Mouse (Mus musculus) gastrocnemius, adult 2 months (tissue): Measurements from ENCODE around the gene Syngr3. TPM values are rescaled to one million over a fixed set of nuclear protein-coding genes. Genes with fewer than 3 reads are reported as not detected.

ENCODE experiments used
- DNase-seq: peaks from one replicate; pipeline ENCODE4 v3.0.0; 2022
- H3K27ac ChIP-seq: fragments of 200-600 bp; 2 replicates; pipeline ENCODE4 v1.8.1; 2022; ENCODE audit warnings: mild to moderate bottlenecking
- H3K4me3 ChIP-seq: fragments of 200-600 bp; 2 replicates; pipeline ENCODE4 v1.8.1; 2022; ENCODE audit warnings: mild to moderate bottlenecking, moderate library complexity
- CTCF ChIP-seq: fragments of 200-600 bp; IDR thresholded peaks from 2 replicates; pipeline ENCODE4 v1.8.1; 2022; ENCODE audit warnings: antibody characterized with exemption, mild to moderate bottlenecking, moderate library complexity
- intact Hi-C: fragments of 180-260 bp; cut with DNase I; formaldehyde crosslinking; loops from one replicate; pipeline ENCODE4 v1.15.1; 2025
- total RNA-seq, 2 experiments: library from RNA; stranded (reverse); gene quantifications; 2 replicates each; pipeline ENCODE4 v1.2.3; 2021

The Syngr3 gene
- total RNA-seq, 2 experiments from 2014 or later: not detected

GRCm38 (mm10) chr17:24644875-24645721, 44.7 kb downstream of the Syngr3 start:
- no peak for TF ChIP-seq CTCF
- intact Hi-C loops: no loop called here
- peak overlapping the region; percentile 83 for H3K4me3 ChIP-seq
- DNase-seq: peak; percentile 69
- peak overlapping the region; percentile 94 for H3K27ac ChIP-seq

DNA sequence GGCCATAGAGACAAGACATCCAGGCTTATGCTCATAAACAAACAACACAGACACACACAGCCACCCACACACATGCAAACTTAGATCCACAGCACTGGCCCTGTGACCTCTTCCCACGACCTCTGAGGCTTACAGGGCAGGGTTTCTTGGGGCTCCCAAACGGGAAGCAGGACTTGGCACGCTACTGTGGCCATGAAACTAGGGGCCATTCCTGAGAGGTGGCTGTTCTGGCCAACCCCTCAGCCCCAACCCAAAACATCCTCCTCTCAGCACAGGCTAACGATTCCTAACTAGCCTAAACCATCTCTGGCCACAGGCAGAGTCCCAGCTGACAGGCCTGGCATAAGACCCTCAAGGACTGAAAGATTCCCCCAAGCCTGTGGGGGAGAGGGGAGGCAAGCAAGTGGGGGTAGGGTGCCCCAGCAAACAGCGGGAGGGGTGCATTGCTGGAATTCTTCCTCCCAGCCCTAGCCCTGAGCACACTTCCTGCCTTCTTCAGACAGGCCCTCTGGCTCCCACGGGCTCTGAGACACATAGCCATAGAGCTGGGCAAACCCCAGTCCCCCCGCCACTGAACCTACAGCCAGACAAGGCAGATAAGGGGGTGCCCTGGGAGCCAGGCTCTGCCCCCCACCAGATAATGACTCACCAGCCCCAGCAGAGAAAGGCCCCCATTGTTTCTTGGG, 45.6 kb downstream of the Syngr3 start:
- TF ChIP-seq CTCF: no peak
- Histone ChIP-seq H3K27ac (peak overlapping the region; percentile 94), H3K4me3 (peak overlapping the region; percentile 83)
- no peak for DNase-seq
- intact Hi-C loops: no loop called here

DNA sequence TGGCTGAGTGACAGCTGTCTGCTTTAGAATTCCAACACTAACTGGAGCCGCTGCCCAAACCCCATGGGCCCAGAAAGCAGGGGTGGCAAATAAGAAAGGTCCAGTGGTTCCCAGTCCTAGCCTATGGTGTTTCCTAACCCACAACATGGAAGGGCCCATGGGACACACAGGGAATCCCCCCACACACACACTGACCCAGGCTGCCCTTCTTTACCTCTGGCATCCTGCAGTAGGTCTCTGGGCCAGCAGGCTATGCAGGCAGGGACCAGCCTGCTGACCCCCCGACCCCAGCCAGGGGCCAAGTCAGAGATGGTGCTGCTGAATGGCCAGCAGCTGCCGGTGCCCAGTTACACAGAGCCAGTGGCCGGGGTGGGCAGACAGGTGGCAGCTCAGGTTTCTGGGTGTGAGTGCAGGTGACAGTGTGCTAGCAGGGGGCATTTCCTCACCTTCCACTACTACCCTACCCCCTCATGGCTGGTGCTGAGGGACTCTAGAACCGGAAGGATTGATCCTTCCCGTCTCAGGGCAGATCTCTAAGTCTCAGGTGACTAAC, 46.9 kb downstream of the Syngr3 start:
- peak overlapping the region; percentile 94 for H3K27ac ChIP-seq
- TF ChIP-seq CTCF: no peak
- DNase-seq: no peak
- H3K4me3 ChIP-seq: peak overlapping the region; percentile 83
- intact Hi-C loops: no loop called here

GRCm38 (mm10) chr17:24641944-24642343, 47.8 kb downstream of the Syngr3 start:
- intact Hi-C loops: no loop called here
- no peak for DNase-seq
- no peak for TF ChIP-seq CTCF
- peak overlapping the region; percentile 83 for H3K4me3 ChIP-seq
- peak overlapping the region; percentile 94 for H3K27ac ChIP-seq

- intact Hi-C loops: no loop called here
- peak overlapping the region; percentile 67 for H3K27ac ChIP-seq
Measured at GRCm38 (mm10) chr17:24640581-24640980, 49.2 kb downstream of the Syngr3 start.

DNA sequence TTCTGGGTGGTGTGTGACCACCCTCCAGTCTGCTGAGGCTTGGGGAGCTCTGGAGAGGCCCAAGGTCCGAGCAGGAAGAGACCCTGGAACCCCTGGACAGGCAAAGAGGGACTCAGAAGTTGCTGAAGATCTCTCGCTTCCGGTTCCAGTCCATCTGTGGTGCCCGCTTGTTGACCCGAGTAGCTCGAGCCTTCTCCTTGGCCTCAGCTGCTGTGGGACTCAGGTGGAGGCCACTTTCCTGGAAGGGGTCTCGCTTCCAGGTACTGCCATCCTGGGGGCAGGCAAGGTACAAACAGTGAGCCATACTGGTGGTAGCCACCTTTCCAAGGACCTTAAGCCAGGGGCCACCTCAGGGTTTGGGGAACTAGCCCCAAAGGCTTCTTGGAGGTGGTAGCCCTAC, 49.6 kb downstream of the Syngr3 start:
- no peak for DNase-seq
- no peak for TF ChIP-seq CTCF
- intact Hi-C loops: no loop called here
- peak overlapping the region; percentile 67 for H3K27ac ChIP-seq
- H3K4me3 ChIP-seq: peak overlapping the region; percentile 42

More at GRCm38 (mm10) chr17:24640581-24640980, 49.2 kb downstream of the Syngr3 start:
- peak overlapping the region; percentile 42 for H3K4me3 ChIP-seq
- TF ChIP-seq CTCF: no peak
- no peak for DNase-seq

DNA sequence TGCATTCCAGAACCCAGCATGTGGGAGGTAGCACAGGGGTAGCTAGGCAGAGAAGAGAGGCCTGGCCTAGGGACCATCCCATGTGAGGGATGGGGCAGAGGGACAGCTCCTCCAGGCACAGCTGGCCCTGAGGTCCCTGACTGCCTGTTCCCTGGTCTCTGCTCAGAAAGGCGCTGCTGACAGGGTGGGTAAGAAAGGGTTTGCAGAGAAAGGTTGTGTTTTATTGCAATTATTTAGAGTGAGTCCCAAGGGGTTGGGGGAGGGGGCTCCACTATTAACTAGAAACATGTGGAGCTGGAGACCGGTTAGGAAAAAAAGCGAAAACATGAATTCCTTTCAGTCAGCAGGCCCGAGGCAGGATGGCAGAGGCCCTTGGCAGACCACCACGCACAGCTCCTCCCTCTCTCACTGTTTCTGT, 50.2 kb downstream of the Syngr3 start:
- no peak for TF ChIP-seq CTCF
- peak overlapping the region; percentile 42 for H3K4me3 ChIP-seq
- peak overlapping the region; percentile 67 for H3K27ac ChIP-seq
- no peak for DNase-seq
- intact Hi-C loops: no loop called here

GRCm38 (mm10) chr17:24638840-24639239, 50.9 kb downstream of the Syngr3 start:
- H3K4me3 ChIP-seq: peak overlapping the region; percentile 42
- H3K27ac ChIP-seq: peak overlapping the region; percentile 67
- no peak for TF ChIP-seq CTCF
- intact Hi-C loops: no loop called here
- no peak for DNase-seq

DNA sequence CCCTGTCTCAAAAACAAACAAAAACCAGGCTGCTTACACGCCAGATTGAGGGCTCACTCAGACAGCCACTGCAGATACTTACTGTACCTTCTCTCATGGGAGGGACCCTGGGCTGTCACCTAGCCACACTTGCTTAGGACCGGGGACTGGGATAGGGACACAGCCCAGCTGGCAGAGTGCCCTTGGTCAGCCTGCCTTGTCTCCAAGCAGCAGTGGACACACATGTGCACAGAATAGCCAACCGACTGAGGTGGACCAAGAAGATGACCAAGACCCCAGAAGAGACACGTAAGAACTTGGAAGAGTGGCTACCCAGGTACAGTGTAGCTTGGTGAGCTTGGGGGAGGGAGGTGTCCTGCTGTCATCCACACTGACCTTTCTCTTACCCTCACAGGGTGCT, 51.5 kb downstream of the Syngr3 start:
- TF ChIP-seq CTCF: no peak
- H3K27ac ChIP-seq: peak overlapping the region; percentile 67
- peak overlapping the region; percentile 42 for H3K4me3 ChIP-seq
- intact Hi-C loops: no loop called here
- DNase-seq: no peak

GRCm38 (mm10) chr17:24636781-24637481, 52.8 kb downstream of the Syngr3 start:
- Histone ChIP-seq H3K27ac (peak overlapping the region; percentile 97), H3K4me3 (no peak overlapping the region)
- no peak for DNase-seq
- intact Hi-C loops: no loop called here
- no peak for TF ChIP-seq CTCF

DNA sequence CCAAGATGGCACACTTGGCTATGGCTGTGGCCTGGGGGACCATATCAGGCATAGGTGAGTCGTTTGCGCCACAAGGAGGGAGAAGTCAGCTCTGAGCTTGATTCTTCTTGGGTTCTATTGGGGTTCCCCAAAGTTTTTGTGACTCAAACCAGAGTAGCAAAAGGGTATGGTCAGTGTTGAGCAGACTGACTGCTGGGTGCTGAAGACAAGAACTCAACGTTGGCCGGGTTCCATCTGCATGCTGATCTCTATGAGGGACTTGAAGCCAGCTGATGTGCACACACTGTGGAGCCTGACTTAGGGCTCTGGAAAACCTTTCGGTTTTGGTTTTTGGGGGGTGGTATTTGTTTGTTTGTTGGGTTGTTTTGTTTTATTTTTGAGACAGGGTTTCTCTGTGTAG, 54.1 kb downstream of the Syngr3 start:
- Histone ChIP-seq H3K27ac (peak overlapping the region; percentile 97), H3K4me3 (no peak overlapping the region; the same call in 1 of the 2 replicates)
- intact Hi-C loops: no loop called here
- TF ChIP-seq CTCF: no peak
- no peak for DNase-seq

Other genes starting within 250 kb of the Syngr3 start
- 1 to 10 TPM; 1.4 to 2.2 TPM for gene Dnase1l2, start 246.8 kb downstream of the Syngr3 start, total RNA-seq
- 10 to 100 TPM; 11.4 to 16.5 TPM for gene E4f1, start 219.6 kb downstream of the Syngr3 start, total RNA-seq
- 10 to 100 TPM; 50.8 to 56.3 TPM for gene Pgp, start 219.6 kb downstream of the Syngr3 start, total RNA-seq
- not detected for gene Bricd5, start 216.1 kb downstream of the Syngr3 start, total RNA-seq
- gene Mlst8, start 210.9 kb downstream of the Syngr3 start, total RNA-seq: 10 to 100 TPM; 12.1 to 14.8 TPM
- gene Caskin1, start 201.4 kb downstream of the Syngr3 start, total RNA-seq: under 1 TPM in 1 of 2 experiments, not detected in 1; 0.08 TPM
- gene Traf7, start 162.0 kb downstream of the Syngr3 start, total RNA-seq: 10 to 100 TPM; 27.3 to 35.2 TPM
- not detected for gene Rab26, start 155.7 kb downstream of the Syngr3 start, total RNA-seq
- 10 to 100 TPM; 18.3 to 25.0 TPM for gene Pkd1, start 140.1 kb downstream of the Syngr3 start, total RNA-seq
- gene Tsc2, start 57.3 kb downstream of the Syngr3 start, total RNA-seq: 10 to 100 TPM; 84.9 to 90.4 TPM
- 1 to 10 TPM; 2.6 to 3.4 TPM for gene Nthl1, start 57.3 kb downstream of the Syngr3 start, total RNA-seq
- gene Slc9a3r2, start 39.6 kb downstream of the Syngr3 start, total RNA-seq: 10 to 100 TPM; 27.8 to 52.9 TPM
- gene Npw, start 31.5 kb downstream of the Syngr3 start, total RNA-seq: not detected
- 10 to 100 TPM; 22.1 to 24.5 TPM for gene Zfp598, start 20.3 kb downstream of the Syngr3 start, total RNA-seq
- gene Gfer, start 6.2 kb upstream of the Syngr3 start, total RNA-seq: 10 to 100 TPM; 32.8 to 37.5 TPM
- gene Noxo1, start 6.3 kb upstream of the Syngr3 start, total RNA-seq: under 1 TPM; 0.56 to 0.74 TPM
- gene Tbl3, start 17.7 kb upstream of the Syngr3 start, total RNA-seq: 10 to 100 TPM; 15.5 to 16.7 TPM
- not detected for gene Rnf151, start 28.1 kb upstream of the Syngr3 start, total RNA-seq
- gene Rps2, start 28.2 kb upstream of the Syngr3 start, total RNA-seq: 100 to 1,000 TPM; 508 to 641 TPM
- gene Ndufb10, start 34.5 kb upstream of the Syngr3 start, total RNA-seq: 100 to 1,000 TPM; 367 to 608 TPM
- gene Rpl3l, start 37.9 kb upstream of the Syngr3 start, total RNA-seq: 100 to 1,000 TPM; 753 to 889 TPM
- 100 to 1,000 TPM; 165 to 220 TPM for gene Msrb1, start 46.7 kb upstream of the Syngr3 start, total RNA-seq
- gene Hs3st6, start 63.0 kb upstream of the Syngr3 start, total RNA-seq: not detected
- gene Meiob, start 114.3 kb upstream of the Syngr3 start, total RNA-seq: not detected
- gene Hagh, start 150.2 kb upstream of the Syngr3 start, total RNA-seq: 10 to 100 TPM; 75.8 to 90.9 TPM
- gene Fahd1, start 160.4 kb upstream of the Syngr3 start, total RNA-seq: 10 to 100 TPM; 34.6 to 50.6 TPM
- 1 to 10 TPM; 3.4 to 4.0 TPM for gene Igfals, start 176.0 kb upstream of the Syngr3 start, total RNA-seq
- gene Nubp2, start 196.4 kb upstream of the Syngr3 start, total RNA-seq: 10 to 100 TPM; 10.5 to 11.3 TPM
- gene Spsb3, start 196.7 kb upstream of the Syngr3 start, total RNA-seq: 10 to 100 TPM; 30.4 to 37.7 TPM
- 10 to 100 TPM in 1 of 2 experiments, 1 to 10 TPM in 1; 9.3 to 10.9 TPM for gene Eme2, start 205.1 kb upstream of the Syngr3 start, total RNA-seq
- gene Mrps34, start 205.2 kb upstream of the Syngr3 start, total RNA-seq: 10 to 100 TPM; 75.8 to 95.7 TPM
- 10 to 100 TPM; 10.2 to 13.1 TPM for gene Nme3, start 206.5 kb upstream of the Syngr3 start, total RNA-seq
- gene Mapk8ip3, start 247.0 kb upstream of the Syngr3 start, total RNA-seq: 10 to 100 TPM; 19.3 to 21.8 TPM